In genomic region chr13:31312772-31313171, GRCm38 (mm10) we compare ENCODE assay signal across 26 mouse cellular contexts.
A peak's percentile ranks its signal among the peaks of the same experiment; 100 is the strongest.
DNase-seq lines count a peak whose midpoint lies in the region; ATAC-seq lines count a peak whose summit lies in the region.
"Had no signal": no experiment of that assay in that cellular context is flagged by ENCODE, and none has a peak within 500 bp of the region (broad histone marks: within the 10 kb centered on the region; RNA-seq: fewer than 3 reads in every experiment).

No protein-coding gene starts in this region.

- no peak overlapping the region for H3K4me3 ChIP-seq in limb, embryonic 12.5 days (replicated peaks)
- H3K4me3 ChIP-seq in limb, embryonic 10.5 days, result no peak overlapping the region
- H3K4me3 ChIP-seq in midbrain, embryonic 14.5 days (replicated peaks; ENCODE audit: low read depth, low read length), result no peak overlapping the region
- H3K4me3 ChIP-seq in midbrain, embryonic 13.5 days (replicated peaks), result no peak overlapping the region
- H3K4me3 ChIP-seq: embryonic facial prominence, embryonic 12.5 days; hindbrain, embryonic 10.5 days; liver, embryonic 15.5 days; midbrain, embryonic 10.5 days had no signal

- no peak for DNase-seq in limb, embryonic 10.5 days (ENCODE audit: low spot score)
- DNase-seq in midbrain, embryonic 14.5 days, result peak; percentile 5
- no peak for DNase-seq in heart, adult 11 months
- no peak for DNase-seq in right cerebral cortex, adult 2 months (ENCODE audit: low spot score in 2 of 2)
- DNase-seq: adrenal gland, postnatal 25 days; cerebellum, adult 9-10 months; cerebellum, postnatal 36 days; embryo, embryonic 11 days; gastrocnemius, adult 2 months; gastrocnemius, postnatal 36 days; heart, postnatal 14 days; kidney, adult 18-20 months; kidney, postnatal 4 days; layer of hippocampus, postnatal 36 days; left cerebral cortex, postnatal 4 days; right cerebral cortex, postnatal 14 days had no signal

- no peak overlapping the region for H3K9ac ChIP-seq in limb, embryonic 12.5 days (replicated peaks)
- no peak overlapping the region for H3K9ac ChIP-seq in midbrain, embryonic 14.5 days (replicated peaks; ENCODE audit: low read length)
- no peak overlapping the region for H3K9ac ChIP-seq in midbrain, embryonic 13.5 days (replicated peaks)
- H3K9ac ChIP-seq: embryonic facial prominence, embryonic 12.5 days; liver, embryonic 15.5 days had no signal

- H3K27me3 ChIP-seq in limb, embryonic 12.5 days, result 0 out of 2 replicates have a peak, but pooled peaks cover 4% of the 10 kb centered on the region
- no peaks in the 10 kb centered on the region for H3K27me3 ChIP-seq in limb, embryonic 10.5 days (ENCODE audit: low read depth, poor library complexity, severe bottlenecking)
- H3K27me3 ChIP-seq in midbrain, embryonic 14.5 days (ENCODE audit: control insufficient read depth, insufficient read depth, low read length), result no peaks in the 10 kb centered on the region
- no peaks in the 10 kb centered on the region for H3K27me3 ChIP-seq in midbrain, embryonic 13.5 days
- H3K27me3 ChIP-seq: embryonic facial prominence, embryonic 12.5 days; liver, embryonic 15.5 days had no signal

- 0 out of 2 replicates have a peak, but pooled peaks have one; percentile 6 for ATAC-seq in limb, embryonic 12.5 days (ENCODE audit: insufficient number of reproducible peaks, insufficient read depth, low FRiP score, low TSS enrichment, low read depth)
- ATAC-seq in midbrain, embryonic 14.5 days (ENCODE audit: low FRiP score, low TSS enrichment), result no peak
- no peak for ATAC-seq in midbrain, embryonic 13.5 days
- ATAC-seq in common myeloid progenitor, adult 5-6 weeks (replicated peaks; ENCODE audit: low read depth, poor library complexity, severe bottlenecking), result peak; percentile 60
- ATAC-seq in megakaryocyte progenitor cell, adult 5-6 weeks (replicated peaks; ENCODE audit: poor library complexity), result peak; percentile 76
- ATAC-seq: forebrain, embryonic 14.5 days; hindbrain, embryonic 16.5 days had no signal

- no peaks in the 10 kb centered on the region for H3K36me3 ChIP-seq in limb, embryonic 12.5 days
- H3K36me3 ChIP-seq in limb, embryonic 10.5 days, result no peaks in the 10 kb centered on the region
- H3K36me3 ChIP-seq in midbrain, embryonic 14.5 days (ENCODE audit: control insufficient read depth, insufficient read depth, low read length), result no peaks in the 10 kb centered on the region
- no peaks in the 10 kb centered on the region for H3K36me3 ChIP-seq in midbrain, embryonic 13.5 days
- H3K36me3 ChIP-seq: embryonic facial prominence, embryonic 12.5 days; hindbrain, embryonic 10.5 days; liver, embryonic 15.5 days; midbrain, embryonic 10.5 days had no signal

- H3K4me1 ChIP-seq in limb, embryonic 12.5 days (replicated peaks), result peaks cover 4% of the 10 kb centered on the region; the same call in 1 of the 2 replicates
- peaks cover 5% of the 10 kb centered on the region; the same call in 1 of the 2 replicates for H3K4me1 ChIP-seq in limb, embryonic 10.5 days
- H3K4me1 ChIP-seq in midbrain, embryonic 14.5 days (ENCODE audit: control insufficient read depth, insufficient read depth, low read length), result no peaks in the 10 kb centered on the region
- no peaks in the 10 kb centered on the region for H3K4me1 ChIP-seq in midbrain, embryonic 13.5 days (replicated peaks)
- H3K4me1 ChIP-seq: midbrain, embryonic 10.5 days had no signal

- no peak overlapping the region for H3K4me2 ChIP-seq in limb, embryonic 12.5 days
- H3K4me2 ChIP-seq in midbrain, embryonic 14.5 days (ENCODE audit: low read length), result no peak overlapping the region
- H3K4me2 ChIP-seq in midbrain, embryonic 13.5 days (replicated peaks), result no peak overlapping the region
- H3K4me2 ChIP-seq: embryonic facial prominence, embryonic 12.5 days; liver, embryonic 15.5 days had no signal

- 55% methylated on average over 7 of the region's 7 CpGs for WGBS in limb, embryonic 12.5 days
- 72% methylated on average over 7 of the region's 7 CpGs for WGBS in limb, embryonic 10.5 days
- 65% methylated on average over 7 of the region's 7 CpGs for WGBS in midbrain, embryonic 14.5 days
- 67% methylated on average over 7 of the region's 7 CpGs for WGBS in midbrain, embryonic 13.5 days

- H3K27ac ChIP-seq in limb, embryonic 12.5 days, result no peak overlapping the region
- no peak overlapping the region for H3K27ac ChIP-seq in limb, embryonic 10.5 days
- H3K27ac ChIP-seq in midbrain, embryonic 14.5 days (replicated peaks; ENCODE audit: low read depth, low read length), result no peak overlapping the region
- H3K27ac ChIP-seq in midbrain, embryonic 13.5 days, result no peak overlapping the region
- H3K27ac ChIP-seq: embryonic facial prominence, embryonic 12.5 days; gastrocnemius, adult 2 months; hindbrain, embryonic 10.5 days; liver, embryonic 15.5 days; midbrain, embryonic 10.5 days had no signal

- H3K9me3 ChIP-seq in limb, embryonic 12.5 days, result no peaks in the 10 kb centered on the region
- H3K9me3 ChIP-seq in limb, embryonic 10.5 days (replicated peaks), result no peaks in the 10 kb centered on the region
- no peaks in the 10 kb centered on the region for H3K9me3 ChIP-seq in midbrain, embryonic 14.5 days (ENCODE audit: control insufficient read depth, low read length)
- no peaks in the 10 kb centered on the region for H3K9me3 ChIP-seq in midbrain, embryonic 13.5 days
- H3K9me3 ChIP-seq: embryonic facial prominence, embryonic 12.5 days; hindbrain, embryonic 10.5 days; liver, embryonic 15.5 days; midbrain, embryonic 10.5 days had no signal

Comparison
In these comparisons a context has a peak if more than half of its experiments do, and no peak if none do; other contexts are left out.
1. ATAC-seq: peak in limb, embryonic 12.5 days (single experiment), common myeloid progenitor, adult 5-6 weeks (single experiment) and megakaryocyte progenitor cell, adult 5-6 weeks (single experiment); none in midbrain, embryonic 14.5 days (single experiment) and midbrain, embryonic 13.5 days (single experiment).